Mouse (Mus musculus): ENCODE measurements around the gene Fgl2.
"Not testable (repeated sequence)": the region's sequence is repeated elsewhere in the genome, so short reads cannot be mapped to it uniquely, and the experiment has no call there.

Gene Fgl2

DNA sequence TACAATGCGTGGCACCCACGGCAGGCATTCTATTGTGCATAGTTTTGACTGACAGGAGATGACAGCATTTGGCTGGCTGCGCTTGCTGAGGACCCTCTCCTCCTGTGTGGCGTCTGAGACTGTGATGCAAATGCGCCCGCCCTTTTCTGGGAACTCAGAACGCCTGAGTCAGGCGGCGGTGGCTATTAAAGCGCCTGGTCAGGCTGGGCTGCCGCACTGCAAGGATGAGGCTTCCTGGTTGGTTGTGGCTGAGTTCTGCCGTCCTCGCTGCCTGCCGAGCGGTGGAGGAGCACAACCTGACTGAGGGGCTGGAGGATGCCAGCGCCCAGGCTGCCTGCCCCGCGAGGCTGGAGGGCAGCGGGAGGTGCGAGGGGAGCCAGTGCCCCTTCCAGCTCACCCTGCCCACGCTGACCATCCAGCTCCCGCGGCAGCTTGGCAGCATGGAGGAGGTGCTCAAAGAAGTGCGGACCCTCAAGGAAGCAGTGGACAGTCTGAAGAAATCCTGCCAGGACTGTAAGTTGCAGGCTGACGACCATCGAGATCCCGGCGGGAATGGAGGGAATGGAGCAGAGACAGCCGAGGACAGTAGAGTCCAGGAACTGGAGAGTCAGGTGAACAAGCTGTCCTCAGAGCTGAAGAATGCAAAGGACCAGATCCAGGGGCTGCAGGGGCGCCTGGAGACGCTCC, at the start of gene Fgl2:
TSS of gene Fgl2 (plus strand) at position 150 of the 687 bp plus-strand sequence.
- no peak for DNase-seq (ENCODE audit: low read depth, low spot score)

DNA sequence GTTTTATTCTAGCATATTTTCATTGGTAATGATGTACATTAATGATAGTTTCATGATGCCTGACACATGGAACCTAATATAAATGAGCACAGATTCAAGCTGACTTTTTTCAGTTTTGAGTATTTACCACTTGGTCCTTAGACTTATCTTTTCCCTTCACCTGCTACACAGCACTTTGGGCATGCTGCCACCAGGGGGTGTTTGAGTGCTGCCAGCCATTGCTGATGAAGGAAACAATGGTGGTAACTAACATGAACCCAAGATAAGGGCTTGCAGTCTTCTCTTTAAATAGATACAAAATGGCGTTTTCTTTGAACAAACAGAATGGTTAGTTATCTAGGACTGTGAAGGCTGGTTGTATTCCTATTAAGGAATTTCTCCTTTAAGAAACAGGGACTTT, 45.9 kb upstream of the Fgl2 start:
- no peak for DNase-seq (ENCODE audit: low read depth, low spot score)

DNA sequence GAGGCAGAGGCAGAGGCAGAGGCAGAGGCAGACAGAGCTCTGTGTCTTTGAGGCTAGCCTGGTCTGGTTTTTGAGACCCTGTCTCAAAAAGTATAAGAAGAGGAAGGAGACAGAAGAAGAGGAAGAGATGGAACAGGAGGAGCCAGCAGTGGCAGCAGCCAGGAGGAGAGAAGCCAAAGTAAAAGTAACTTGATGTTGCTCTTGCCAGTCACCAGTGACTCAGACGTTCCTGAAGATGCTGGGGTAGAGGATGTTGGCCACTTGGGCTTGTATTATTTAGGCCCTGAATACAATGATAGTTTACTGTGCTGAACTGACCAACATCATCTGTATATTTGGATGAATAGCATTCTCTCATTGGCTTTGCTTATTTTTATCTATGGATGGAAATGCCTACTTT, 43.9 kb upstream of the Fgl2 start:
- DNase-seq (ENCODE audit: low read depth, low spot score) = no peak

DNA sequence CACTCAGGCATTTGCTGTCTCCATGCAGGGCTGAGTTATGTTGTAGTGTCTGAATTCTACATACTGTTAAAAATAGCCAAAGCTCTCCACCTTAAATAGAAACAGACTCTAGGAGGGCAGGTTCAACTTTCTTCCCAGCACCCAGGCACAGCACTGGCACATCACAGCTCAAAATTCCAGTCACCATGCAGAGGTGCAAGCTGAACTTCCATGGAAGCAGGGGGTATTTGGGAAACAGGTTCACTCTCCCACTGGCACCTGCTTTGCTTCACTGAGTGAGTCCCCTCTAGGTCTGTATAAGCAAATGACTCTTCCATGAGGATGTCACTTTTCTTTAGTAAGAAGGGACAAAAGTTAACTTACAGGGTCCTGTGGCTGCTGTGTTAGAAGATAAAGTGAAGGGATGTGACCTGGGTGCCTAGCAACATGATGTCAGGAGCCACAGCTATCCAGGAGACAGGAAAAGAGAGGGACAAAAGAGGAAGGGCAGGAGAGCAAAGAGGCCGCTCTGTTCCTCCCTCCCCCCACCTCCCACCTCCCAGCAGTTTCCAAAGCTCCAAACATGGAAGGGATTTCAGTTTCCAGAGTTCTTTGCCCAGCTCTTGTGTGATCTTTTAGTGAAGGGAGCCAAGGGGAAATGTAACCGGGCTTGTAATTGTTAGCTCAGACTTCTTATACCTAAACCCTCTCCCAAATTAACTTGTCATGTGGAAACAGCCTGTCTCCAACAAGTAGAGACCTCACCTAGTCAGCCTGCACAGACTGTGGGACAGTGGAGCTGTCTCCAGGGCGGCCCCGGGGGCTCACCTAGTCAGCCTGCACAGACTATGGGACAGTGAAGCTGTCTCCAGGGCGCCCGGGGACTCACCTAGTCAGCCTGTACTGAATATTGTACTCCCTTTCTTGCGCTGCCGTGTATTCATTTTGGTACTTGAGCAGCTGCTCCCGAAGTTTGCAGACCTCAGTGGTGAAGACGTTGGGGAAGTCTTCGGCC, 42.5 kb upstream of the Fgl2 start:
- DNase-seq (ENCODE audit: low read depth, low spot score) = no peak

DNA sequence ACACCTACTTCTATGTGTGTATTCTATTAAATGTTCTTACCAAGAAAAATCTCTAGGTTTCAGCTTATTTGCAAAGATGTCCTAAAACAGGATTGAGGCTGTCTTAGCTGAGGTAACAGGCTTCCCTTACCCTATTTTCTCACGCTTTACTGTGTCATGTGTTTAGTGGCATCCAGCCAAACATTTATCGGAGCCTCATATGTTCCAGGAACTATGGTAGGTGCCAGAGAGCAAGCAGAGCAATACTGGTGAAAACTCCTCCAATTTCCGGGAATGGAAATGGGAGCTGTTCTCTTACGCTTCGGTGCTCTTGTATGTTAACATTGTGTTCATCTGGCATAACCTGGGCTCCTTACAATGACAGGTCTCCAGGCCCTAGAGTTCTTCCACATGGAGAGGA, 40.8 kb upstream of the Fgl2 start:
- DNase-seq (ENCODE audit: low read depth, low spot score) = no peak

GRCm38 (mm10) chr5:21332119-21332518, 40.3 kb upstream of the Fgl2 start:
- no peak for DNase-seq (ENCODE audit: low read depth, low spot score)

DNA sequence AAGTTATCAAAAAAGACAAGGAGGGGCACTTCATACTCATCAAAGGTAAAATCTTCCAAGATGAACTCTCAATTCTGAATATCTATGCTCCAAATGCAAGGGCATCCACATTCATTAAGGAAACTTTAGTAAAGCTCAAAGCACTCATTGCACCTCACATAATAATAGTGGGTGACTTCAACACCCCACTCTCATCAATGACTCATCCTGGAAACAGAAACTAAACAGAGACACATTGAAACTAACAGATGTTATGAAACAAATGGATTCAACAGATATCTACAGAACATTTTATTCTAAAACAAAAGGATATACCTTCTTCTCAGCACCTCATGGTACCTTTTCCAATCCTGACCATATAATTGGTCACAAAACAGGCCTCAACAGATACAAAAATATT, 30.2 kb upstream of the Fgl2 start:
- DNase-seq (ENCODE audit: low read depth, low spot score) = not testable (repeated sequence)

- no peak for DNase-seq (ENCODE audit: low read depth, low spot score)
Measured at GRCm38 (mm10) chr5:21348366-21348765, 24.1 kb upstream of the Fgl2 start.

DNA sequence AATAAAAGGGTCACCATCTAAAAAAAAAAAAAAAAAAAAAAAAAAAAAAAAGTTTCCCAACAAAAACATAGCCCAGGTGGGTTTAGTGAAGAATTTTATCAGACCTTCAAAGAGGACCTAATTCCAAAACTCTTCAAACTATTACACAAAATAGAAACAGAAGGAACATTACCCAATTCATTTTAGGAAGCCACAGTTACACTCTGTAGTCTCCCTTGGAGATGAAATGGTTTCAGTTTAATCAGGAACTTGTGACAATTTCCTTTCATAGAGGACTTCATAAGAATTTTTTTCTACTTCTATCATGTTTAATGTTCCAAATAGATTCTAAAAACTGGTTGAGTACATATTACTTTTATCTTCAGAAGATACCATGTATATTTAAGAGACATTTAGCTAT, 20.8 kb upstream of the Fgl2 start:
- DNase-seq (ENCODE audit: low read depth, low spot score) = no peak

DNA sequence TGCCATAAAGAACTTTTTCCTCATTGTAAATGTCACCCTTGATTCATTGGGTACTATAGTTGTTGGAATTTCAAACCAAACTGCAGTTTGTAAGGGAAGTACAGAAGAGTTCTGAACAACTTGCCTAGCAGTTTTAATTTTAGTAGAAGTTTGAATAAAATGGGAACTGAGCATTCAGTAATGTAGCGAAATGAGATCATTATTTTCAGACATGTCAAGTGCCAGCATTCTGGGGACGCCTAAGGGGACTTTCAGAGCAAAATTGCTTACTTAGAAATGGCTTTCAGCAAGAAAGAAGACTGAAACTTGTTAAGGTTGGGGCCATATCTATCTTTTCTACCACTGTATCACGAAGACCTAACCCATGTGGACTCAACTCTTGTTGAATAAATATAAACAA, 13.8 kb upstream of the Fgl2 start:
- no peak for DNase-seq (ENCODE audit: low read depth, low spot score)

GRCm38 (mm10) chr5:21363343-21363742, 9.1 kb upstream of the Fgl2 start:
- no peak for DNase-seq (ENCODE audit: low read depth, low spot score)

- DNase-seq (ENCODE audit: low read depth, low spot score) = no peak
Measured at GRCm38 (mm10) chr5:21366338-21367053, 5.9 kb upstream of the Fgl2 start.

DNA sequence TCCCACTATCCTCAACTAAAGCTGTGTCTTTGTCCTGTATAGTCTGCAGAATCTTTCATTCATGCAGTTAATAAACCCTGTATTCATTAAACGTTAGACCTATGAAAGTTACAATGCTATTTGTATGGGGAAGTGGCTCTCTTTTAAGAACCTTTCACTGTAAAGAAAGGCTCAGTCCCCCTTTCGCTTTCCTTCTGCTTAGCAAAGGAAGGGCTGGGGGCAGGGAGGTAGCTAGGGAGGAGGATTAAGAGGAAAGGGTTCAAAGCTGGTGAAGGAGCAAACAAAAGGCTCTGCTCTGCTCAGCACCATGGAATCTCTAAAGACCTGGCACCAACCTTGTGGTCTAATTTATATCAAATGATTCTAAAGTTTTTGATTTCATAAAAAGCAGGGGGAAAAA, 4.9 kb upstream of the Fgl2 start:
- DNase-seq (ENCODE audit: low read depth, low spot score) = no peak

DNA sequence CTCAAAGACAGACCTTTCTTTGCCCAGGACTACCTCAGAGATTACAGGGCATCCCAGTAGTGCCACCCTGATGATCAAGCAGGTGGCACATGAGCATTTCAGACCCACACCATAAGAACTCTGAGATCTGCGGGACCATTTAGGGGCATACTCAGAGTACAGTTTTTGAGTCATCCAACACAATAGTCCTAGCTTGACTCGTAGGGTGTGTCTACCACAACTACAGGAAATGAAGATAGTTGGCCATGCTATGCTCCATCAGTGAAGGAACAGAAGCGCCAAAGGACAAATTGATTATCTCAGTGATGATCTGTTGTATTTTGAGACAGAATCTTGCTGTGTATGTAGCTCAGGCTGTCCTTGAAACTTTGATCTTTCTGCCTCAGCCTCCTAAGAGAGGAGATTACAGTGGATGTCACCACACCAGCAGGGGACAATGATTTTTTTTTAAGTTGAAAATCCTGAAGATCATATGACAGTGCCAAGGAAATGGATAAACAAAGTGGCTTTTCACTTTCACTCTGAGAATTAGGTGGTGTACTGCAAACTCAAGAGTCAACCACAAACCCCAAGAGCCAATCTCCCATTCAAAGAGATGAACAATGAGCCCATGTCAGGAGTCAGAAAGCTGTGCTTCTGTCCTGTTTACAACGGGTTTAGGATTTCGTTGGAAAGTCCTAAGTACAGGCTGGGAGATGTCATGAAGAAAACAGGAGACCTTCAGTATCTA, 2.1 kb upstream of the Fgl2 start:
- no peak for DNase-seq (ENCODE audit: low read depth, low spot score)

DNA sequence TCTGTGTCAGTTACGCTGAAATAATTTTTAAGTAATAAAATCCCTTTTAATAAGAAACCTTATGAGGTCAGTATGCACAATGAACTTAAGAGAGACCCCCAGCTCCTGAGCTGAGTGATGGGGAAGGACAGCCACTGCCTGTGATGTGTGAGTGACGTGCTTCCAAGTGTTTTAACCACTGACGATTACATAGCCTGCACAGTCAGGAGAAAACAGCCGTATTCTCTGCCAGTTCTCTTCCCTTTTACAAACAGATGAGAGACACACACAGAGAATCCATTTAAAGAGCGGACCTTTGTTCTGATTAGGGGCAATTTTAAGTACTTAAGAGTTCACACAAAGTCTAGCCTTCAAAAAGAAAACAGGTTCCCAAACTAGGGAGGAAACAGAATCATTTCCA, 522 bp upstream of the Fgl2 start:
- no peak for DNase-seq (ENCODE audit: low read depth, low spot score)

DNA sequence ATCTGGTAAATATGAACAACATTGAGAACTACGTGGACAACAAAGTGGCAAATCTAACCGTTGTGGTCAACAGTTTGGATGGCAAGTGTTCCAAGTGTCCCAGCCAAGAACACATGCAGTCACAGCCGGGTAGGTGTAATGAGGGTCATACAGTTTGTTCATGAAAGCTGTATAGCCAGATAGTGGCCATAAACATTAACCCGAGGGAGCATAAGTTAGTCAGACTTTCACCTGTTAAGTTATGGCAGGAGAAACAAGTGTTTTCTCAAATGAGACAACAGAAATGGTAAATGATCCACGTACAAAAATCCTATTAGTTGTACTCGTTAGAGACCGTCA, 707 bp downstream of the Fgl2 start:
- no peak for DNase-seq (ENCODE audit: low read depth, low spot score)

- no peak for DNase-seq (ENCODE audit: low read depth, low spot score)
Measured at GRCm38 (mm10) chr5:21376935-21377334, 4.5 kb downstream of the Fgl2 start.

DNA sequence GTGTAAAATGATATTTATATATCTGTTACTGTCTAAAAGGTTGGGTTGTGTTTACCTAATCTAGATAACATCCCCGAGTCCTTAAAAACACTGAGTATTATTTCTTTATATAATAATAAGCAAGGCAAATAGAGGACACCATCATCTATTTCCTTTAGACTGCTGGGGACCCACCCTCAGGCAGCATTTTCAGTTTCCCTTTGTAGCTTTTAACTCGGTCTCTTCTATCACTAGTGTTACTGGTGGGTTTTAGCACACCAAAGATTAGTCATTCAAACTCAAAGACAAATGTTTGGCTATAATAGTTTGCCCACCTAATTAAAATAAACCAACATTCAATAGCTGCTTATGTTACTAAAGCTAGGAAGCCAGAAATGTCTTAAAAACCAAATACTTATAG, 6.0 kb downstream of the Fgl2 start:
- DNase-seq (ENCODE audit: low read depth, low spot score) = no peak

GRCm38 (mm10) chr5:21381986-21382385, 9.5 kb downstream of the Fgl2 start:
- no peak for DNase-seq (ENCODE audit: low read depth, low spot score)

DNA sequence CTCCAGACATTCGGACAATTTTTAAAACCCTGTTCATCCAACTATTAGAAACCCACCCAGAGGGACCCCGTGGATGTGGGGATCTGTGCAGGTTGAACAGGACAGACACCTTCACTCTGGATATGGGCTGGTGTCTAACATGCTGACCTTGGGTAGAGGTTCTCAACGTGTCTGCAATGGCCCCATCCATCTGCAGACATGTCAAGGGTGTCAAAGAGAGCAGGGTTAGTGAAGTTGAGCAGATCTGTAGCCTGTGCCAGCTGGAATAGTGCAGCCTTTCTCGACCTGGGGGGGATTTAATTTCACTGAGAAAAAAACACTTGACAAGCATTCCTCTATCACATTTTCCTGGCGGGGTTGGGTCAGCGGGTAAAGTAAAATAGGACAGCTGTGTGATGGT, 10.2 kb downstream of the Fgl2 start:
- no peak for DNase-seq (ENCODE audit: low read depth, low spot score)

GRCm38 (mm10) chr5:21383392-21384251, 11.2 kb downstream of the Fgl2 start:
- no peak for DNase-seq (ENCODE audit: low read depth, low spot score)
